Mouse (Mus musculus) right cerebral cortex, postnatal 4 days (tissue): ENCODE measurements around the gene Abcb1b.
"Not testable (repeated sequence)": the region's sequence is repeated elsewhere in the genome, so short reads cannot be mapped to it uniquely, and the experiment has no call there.

Experiments
- DNase-seq: peaks from one replicate; pipeline ENCODE4 v3.0.0-alpha.2; 2022

The Abcb1b gene

DNA sequence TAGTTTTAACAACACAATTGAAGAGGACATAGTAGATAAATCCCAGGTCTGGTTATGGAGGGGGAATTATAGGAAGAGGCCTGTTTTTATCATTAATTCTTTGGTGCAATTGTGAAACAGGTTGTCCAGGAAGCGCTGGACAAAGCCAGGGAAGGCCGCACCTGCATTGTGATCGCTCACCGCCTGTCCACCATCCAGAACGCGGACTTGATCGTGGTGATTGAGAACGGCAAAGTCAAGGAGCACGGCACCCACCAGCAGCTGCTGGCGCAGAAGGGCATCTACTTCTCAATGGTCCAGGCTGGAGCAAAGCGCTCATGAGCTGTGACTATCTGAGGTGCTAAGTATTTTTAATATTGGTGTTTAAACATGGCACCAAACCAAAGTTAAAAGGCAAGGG, 67.7 kb downstream of the Abcb1b start:
- DNase-seq: not testable (repeated sequence)

DNA sequence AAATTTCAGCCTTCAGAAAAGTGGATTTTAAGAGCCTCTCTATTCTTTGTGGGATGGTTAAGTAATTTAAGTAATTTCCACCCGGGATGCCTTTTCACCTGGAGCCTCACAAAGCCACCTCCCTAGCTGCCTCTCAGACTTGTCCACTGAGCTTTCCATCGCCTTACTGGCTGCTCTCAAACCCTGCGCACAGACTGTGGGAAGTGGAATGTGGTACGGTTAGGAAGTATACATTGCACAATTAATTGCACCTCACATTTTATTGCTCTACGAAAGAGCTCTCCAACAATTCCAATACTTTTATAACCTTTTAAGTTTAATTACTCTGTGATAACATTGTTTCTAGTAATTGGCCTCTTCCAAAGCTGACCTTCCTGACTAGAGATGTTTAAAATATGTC, 68.4 kb downstream of the Abcb1b start:
- DNase-seq: no peak

GRCm38 (mm10) chr5:8868019-8868418, 70.1 kb downstream of the Abcb1b start:
- no peak for DNase-seq

GRCm38 (mm10) chr5:8872979-8873915, 75.3 kb downstream of the Abcb1b start:
- no peak for DNase-seq

GRCm38 (mm10) chr5:8877086-8877485, 79.1 kb downstream of the Abcb1b start:
- no peak for DNase-seq

GRCm38 (mm10) chr5:8877800-8878199, 79.9 kb downstream of the Abcb1b start:
- no peak for DNase-seq

DNA sequence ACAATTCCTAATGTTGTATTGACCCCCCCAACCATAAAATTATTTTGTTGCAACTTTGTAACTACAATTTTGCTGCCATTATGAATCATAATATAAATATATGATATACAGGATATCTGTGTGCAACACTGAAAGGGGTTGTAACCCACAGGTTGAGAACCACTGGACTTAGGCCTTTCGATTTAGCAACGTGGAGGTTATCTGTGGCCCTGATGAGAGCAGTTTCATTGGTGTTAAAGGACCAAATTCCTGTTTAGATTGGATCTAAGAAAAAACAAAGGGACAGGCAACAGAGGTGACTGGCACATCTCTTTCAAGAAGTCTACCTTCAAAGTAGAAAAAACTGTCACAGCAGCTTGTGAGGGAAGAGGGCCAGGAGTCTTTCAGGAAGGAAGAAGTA, 87.9 kb downstream of the Abcb1b start:
- DNase-seq: no peak

GRCm38 (mm10) chr5:8893300-8894103, 95.6 kb downstream of the Abcb1b start, which contains the start of gene Abcb4:
Abcb4 (plus strand) TSS chr5:8893717.
- DNase-seq: peak; percentile 68

- DNase-seq: no peak
These were observed 96.1 kb downstream of the Abcb1b start for GRCm38 (mm10) chr5:8894104-8894425.

- DNase-seq: no peak
These were observed 96.9 kb downstream of the Abcb1b start for GRCm38 (mm10) chr5:8894641-8895490.

DNA sequence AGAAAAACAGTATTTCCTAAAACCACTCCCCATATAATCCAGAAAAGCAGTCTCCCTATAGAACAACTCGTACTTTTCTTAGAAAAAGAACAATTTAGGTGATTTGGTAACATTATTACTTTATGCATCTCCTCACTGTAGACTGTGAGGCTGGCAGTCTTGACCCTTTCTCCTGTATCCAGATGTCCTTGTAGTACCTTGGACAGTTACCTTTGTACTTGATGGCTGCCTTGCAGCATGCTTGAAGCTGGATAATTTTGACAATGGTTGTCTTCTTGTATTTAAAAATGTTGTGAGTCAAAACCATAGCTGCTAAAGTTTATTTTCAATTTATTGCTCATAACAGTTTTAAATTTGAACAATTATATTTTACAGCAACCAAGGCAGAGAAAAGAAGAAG, 98.3 kb downstream of the Abcb1b start:
- no peak for DNase-seq

- no peak for DNase-seq
These were observed 100.3 kb downstream of the Abcb1b start for GRCm38 (mm10) chr5:8898246-8898645.

- no peak for DNase-seq
These were observed 103.1 kb downstream of the Abcb1b start for GRCm38 (mm10) chr5:8901001-8901400.

DNA sequence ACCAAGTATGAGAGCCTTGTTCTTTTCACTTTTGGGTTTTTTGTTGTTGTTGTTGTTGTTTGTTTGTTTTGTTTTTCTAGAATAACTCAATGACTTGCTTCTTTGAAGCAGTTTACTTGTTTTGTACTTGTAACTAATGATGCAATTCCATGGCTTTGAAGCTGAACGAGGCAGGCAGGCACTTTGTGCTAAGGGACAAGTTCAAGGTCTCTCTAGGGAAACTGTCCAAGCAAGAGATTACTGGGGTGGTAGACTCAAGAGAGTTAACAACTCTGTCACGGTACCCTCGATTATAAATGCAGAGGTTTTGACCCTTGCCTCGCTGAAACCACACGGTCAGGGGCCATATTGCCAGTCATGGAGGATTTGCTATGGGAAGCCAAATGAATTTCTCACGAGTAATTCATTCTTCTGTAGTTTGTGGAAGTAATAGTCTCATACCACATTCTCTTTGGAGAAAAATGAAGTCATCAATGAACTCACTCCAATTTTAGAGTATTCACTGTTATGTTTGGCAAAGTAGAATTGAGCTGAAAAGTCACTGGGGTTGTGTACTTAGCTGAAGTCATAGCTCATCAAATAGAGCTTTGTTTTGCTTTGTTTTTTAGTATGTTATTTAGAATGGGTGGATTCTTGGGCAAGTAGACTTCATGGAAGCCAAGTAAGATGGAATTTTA, 104.3 kb downstream of the Abcb1b start:
- DNase-seq: no peak

DNA sequence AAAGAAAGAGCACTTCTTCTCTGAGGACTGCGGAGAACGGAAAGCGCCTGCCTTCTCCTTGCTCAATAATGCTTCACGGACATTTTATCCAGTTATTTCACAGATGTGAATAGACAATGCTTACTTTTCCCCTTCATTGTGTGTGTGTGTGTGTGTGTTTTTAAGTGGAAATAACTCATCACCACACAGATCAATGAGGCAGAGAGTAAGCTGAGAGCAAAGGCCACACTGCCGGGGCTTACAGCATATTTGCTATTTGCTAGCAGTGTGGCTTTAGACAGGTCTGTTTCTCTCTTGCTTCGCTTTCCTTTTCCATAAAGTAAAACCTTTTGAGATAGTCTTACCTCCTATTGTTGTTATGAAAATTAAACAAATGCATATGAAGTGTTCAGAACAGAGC, 106.6 kb downstream of the Abcb1b start:
- no peak for DNase-seq

GRCm38 (mm10) chr5:8911567-8912198, 113.7 kb downstream of the Abcb1b start:
- DNase-seq: no peak
